In the genomic region with DNA sequence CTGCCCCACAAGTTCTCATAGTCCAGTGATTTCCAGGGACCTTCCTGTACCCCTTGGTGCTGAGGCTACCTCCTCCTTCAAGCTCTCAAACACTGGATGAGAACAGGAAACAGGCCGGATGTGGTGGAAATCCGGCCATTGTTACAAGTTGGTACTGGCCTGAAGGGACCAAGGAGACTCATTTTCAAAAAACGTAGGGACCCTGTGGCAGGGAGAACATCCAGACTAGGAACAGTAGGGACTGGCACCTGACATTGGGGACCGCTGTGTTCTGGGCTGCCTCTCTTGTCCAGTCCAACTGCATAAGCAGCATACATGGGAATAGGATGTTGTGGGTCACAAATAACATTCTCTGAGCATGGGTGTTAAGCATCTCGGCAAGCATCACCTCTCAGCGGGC, we compare ENCODE assay signal across 9 mouse cellular contexts. TPM values are rescaled to one million over a fixed set of nuclear protein-coding genes. Genes with fewer than 3 reads are reported as not detected.
DNase-seq lines count a peak whose midpoint lies in the region; ATAC-seq and TF ChIP-seq lines count a peak whose summit lies in the region.
"Had no signal": no experiment of that assay in that cellular context is flagged by ENCODE, and none has a peak within 500 bp of the region (broad histone marks: within the 10 kb centered on the region; RNA-seq: fewer than 3 reads in every experiment).

No protein-coding gene starts in this region.

- H3K4me1 ChIP-seq in forebrain, embryonic 11.5 days (replicated peaks; ENCODE audit: control insufficient read depth, insufficient read depth, low read length) = peaks cover 15% of the 10 kb centered on the region
- peaks cover 5 to 27% of the 10 kb centered on the region in 2 experiments; a peak in 3 of 4 replicates for H3K4me1 ChIP-seq in heart, embryonic 14.5 days (ENCODE audit: control insufficient read depth in 2 of 2, insufficient read depth in 2 of 2, low read length in 2 of 2)
- H3K4me1 ChIP-seq in kidney, postnatal 0 days (replicated peaks; ENCODE audit: insufficient read depth, low read length) = peaks cover 4% of the 10 kb centered on the region

- no peak overlapping the region for H3K27ac ChIP-seq in forebrain, embryonic 11.5 days (ENCODE audit: low read depth, low read length)
- peak overlapping the region; percentile 78 to 97 for H3K27ac ChIP-seq in heart, embryonic 14.5 days (replicated peaks in 1 of 2; ENCODE audit: control insufficient read depth in 1 of 2, insufficient read depth in 1 of 2, low read depth in 2 of 2, low read length in 2 of 2)
- H3K27ac ChIP-seq in kidney, postnatal 0 days = peak overlapping the region; percentile 81

- ATAC-seq in forebrain, embryonic 11.5 days (replicated peaks; ENCODE audit: low FRiP score) = no peak
- no peak for ATAC-seq in heart, embryonic 14.5 days (ENCODE audit: insufficient number of reproducible peaks, insufficient read depth, low FRiP score, low read depth)
- ATAC-seq in kidney, postnatal 0 days (replicated peaks; ENCODE audit: low FRiP score, low read depth) = no peak

- no peak for DNase-seq in forebrain, embryonic 11.5 days (ENCODE audit: low spot score)
- peak; percentile 58 for DNase-seq in kidney, postnatal 0 days (ENCODE audit: low spot score)
- peak; percentile 51 to 73 for DNase-seq in lung, postnatal 4 days
- DNase-seq in T-cell, adult 2 months (ENCODE audit: low spot score) = no peak
- DNase-seq in spleen, postnatal 4 days (ENCODE audit: low spot score in 2 of 2) = no peak
- DNase-seq in gastrocnemius, postnatal 10 days = no peak
- no peak for DNase-seq in ovary, postnatal 10 days (ENCODE audit: low spot score)

- peak overlapping the region; percentile 100; the same call in 1 of the 2 replicates for H3K4me2 ChIP-seq in forebrain, embryonic 11.5 days (ENCODE audit: low read depth, low read length, severe bottlenecking)
- peak overlapping the region; percentile 95 for H3K4me2 ChIP-seq in heart, embryonic 14.5 days (ENCODE audit: low read length)
- peak overlapping the region; percentile 99 for H3K4me2 ChIP-seq in kidney, postnatal 0 days (ENCODE audit: low read length)

- H3K9ac ChIP-seq in forebrain, embryonic 11.5 days (ENCODE audit: low read length) = peak overlapping the region; percentile 6
- peak overlapping the region; percentile 96 for H3K9ac ChIP-seq in heart, embryonic 14.5 days (ENCODE audit: low read length)
- H3K9ac ChIP-seq in kidney, postnatal 0 days (ENCODE audit: low read depth, low read length) = peak overlapping the region; percentile 40; the same call in 1 of the 2 replicates

- no peaks in the 10 kb centered on the region for H3K27me3 ChIP-seq in forebrain, embryonic 11.5 days (ENCODE audit: control insufficient read depth, insufficient read depth, low read length)
- H3K27me3 ChIP-seq in heart, embryonic 14.5 days (ENCODE audit: control insufficient read depth, insufficient read depth, low read length) = no peaks in the 10 kb centered on the region
- no peaks in the 10 kb centered on the region for H3K27me3 ChIP-seq in kidney, postnatal 0 days (ENCODE audit: insufficient read depth, low read length)

- no peaks in the 10 kb centered on the region for H3K9me3 ChIP-seq in forebrain, embryonic 11.5 days (ENCODE audit: control insufficient read depth, low read length)
- no peaks in the 10 kb centered on the region for H3K9me3 ChIP-seq in heart, embryonic 14.5 days (ENCODE audit: control insufficient read depth, low read length)
- H3K9me3 ChIP-seq in kidney, postnatal 0 days (replicated peaks; ENCODE audit: low read length) = no peaks in the 10 kb centered on the region

- TF ChIP-seq CTCF in kidney, postnatal 0 days (IDR thresholded peaks at IDR 0.05; ENCODE audit: low read depth) = no peak

- WGBS in forebrain, embryonic 11.5 days = 83% methylated on average over 6 of the region's 6 CpGs
- WGBS in heart, embryonic 14.5 days = 74% methylated on average over 6 of the region's 6 CpGs
- WGBS in kidney, postnatal 0 days = 67% methylated on average over 6 of the region's 6 CpGs

- peaks cover 26% of the 10 kb centered on the region for H3K36me3 ChIP-seq in forebrain, embryonic 11.5 days (ENCODE audit: control insufficient read depth, insufficient read depth, low read length)
- peaks cover 46% of the 10 kb centered on the region for H3K36me3 ChIP-seq in heart, embryonic 14.5 days (ENCODE audit: control insufficient read depth, insufficient read depth, low read length)
- H3K36me3 ChIP-seq in kidney, postnatal 0 days (ENCODE audit: insufficient read depth, low read length) = peaks cover 41% of the 10 kb centered on the region

- no peak overlapping the region for H3K4me3 ChIP-seq in forebrain, embryonic 11.5 days (ENCODE audit: low read depth, low read length)
- peak overlapping the region; percentile 14 to 89; a peak in 2 of 4 replicates for H3K4me3 ChIP-seq in heart, embryonic 14.5 days (ENCODE audit: control insufficient read depth in 1 of 2, insufficient read depth in 1 of 2, low read depth in 1 of 2, low read length in 2 of 2)
- H3K4me3 ChIP-seq in kidney, postnatal 0 days (replicated peaks; ENCODE audit: low read depth, low read length) = no peak overlapping the region

RNA-seq across cellular contexts. Expression of a gene that starts 3.5 kb away (rescaled TPM):
- polyA plus RNA-seq in forebrain, embryonic 11.5 days (2014; fragmentation: Nextera tagmentation; extraction: Ambion mirVana) = 43.4 and 44.8 TPM in 2 replicates
- 19.8 and 21.7 TPM in 2 replicates for polyA plus RNA-seq in heart, embryonic 14.5 days (2014; fragmentation: Nextera tagmentation; extraction: Ambion mirVana)
- 26.2 and 30.0 TPM in 2 replicates for polyA plus RNA-seq in kidney, postnatal 0 days (2015; fragmentation: Nextera tagmentation; extraction: Ambion mirVana)
- 10 to 100 TPM; 40.2 to 52.3 TPM for total RNA-seq in gastrocnemius, postnatal 10 days (2021)

RNA-seq across cellular contexts. Expression of a gene that starts 18.9 kb away (rescaled TPM):
- 117 and 118 TPM in 2 replicates for polyA plus RNA-seq in forebrain, embryonic 11.5 days (2014; fragmentation: Nextera tagmentation; extraction: Ambion mirVana)
- polyA plus RNA-seq in heart, embryonic 14.5 days (2014; fragmentation: Nextera tagmentation; extraction: Ambion mirVana) = 47.9 and 51.9 TPM in 2 replicates
- polyA plus RNA-seq in kidney, postnatal 0 days (2015; fragmentation: Nextera tagmentation; extraction: Ambion mirVana) = 67.1 and 68.7 TPM in 2 replicates
- total RNA-seq in gastrocnemius, postnatal 10 days (2021) = 10 to 100 TPM; 18.6 to 23.6 TPM

RNA-seq across cellular contexts. Expression of a gene that starts 19.3 kb away (rescaled TPM):
- 29.9 and 38.8 TPM in 2 replicates for polyA plus RNA-seq in forebrain, embryonic 11.5 days (2014; fragmentation: Nextera tagmentation; extraction: Ambion mirVana)
- polyA plus RNA-seq in heart, embryonic 14.5 days (2014; fragmentation: Nextera tagmentation; extraction: Ambion mirVana) = 10.7 and 11.5 TPM in 2 replicates
- polyA plus RNA-seq in kidney, postnatal 0 days (2015; fragmentation: Nextera tagmentation; extraction: Ambion mirVana) = 16.3 and 20.5 TPM in 2 replicates
- total RNA-seq in gastrocnemius, postnatal 10 days (2021) = 10 to 100 TPM; 11.9 to 18.1 TPM

RNA-seq across cellular contexts. Expression of a gene that starts 33.8 kb away (rescaled TPM):
- 9.3 and 11.2 TPM in 2 replicates for polyA plus RNA-seq in forebrain, embryonic 11.5 days (2014; fragmentation: Nextera tagmentation; extraction: Ambion mirVana)
- 0.14 TPM in 1 of 2 replicates, not detected in the other for polyA plus RNA-seq in heart, embryonic 14.5 days (2014; fragmentation: Nextera tagmentation; extraction: Ambion mirVana)
- 7.6 and 7.7 TPM in 2 replicates for polyA plus RNA-seq in kidney, postnatal 0 days (2015; fragmentation: Nextera tagmentation; extraction: Ambion mirVana)
- under 1 TPM; 0.14 to 0.68 TPM for total RNA-seq in gastrocnemius, postnatal 10 days (2021)
- total RNA-seq: heart, postnatal 14 days had no signal

RNA-seq across cellular contexts. Expression of a gene that starts 41.7 kb away (rescaled TPM):
- 21.3 and 24.4 TPM in 2 replicates for polyA plus RNA-seq in forebrain, embryonic 11.5 days (2014; fragmentation: Nextera tagmentation; extraction: Ambion mirVana)
- 21.6 and 22.7 TPM in 2 replicates for polyA plus RNA-seq in heart, embryonic 14.5 days (2014; fragmentation: Nextera tagmentation; extraction: Ambion mirVana)
- 48.6 and 51.9 TPM in 2 replicates for polyA plus RNA-seq in kidney, postnatal 0 days (2015; fragmentation: Nextera tagmentation; extraction: Ambion mirVana)
- total RNA-seq in gastrocnemius, postnatal 10 days (2021) = 10 to 100 TPM; 16.2 to 17.3 TPM

Comparison
In these comparisons a context has a peak if more than half of its experiments do, and no peak if none do; other contexts are left out.
1. DNase-seq: peak in kidney, postnatal 0 days (single experiment) and lung, postnatal 4 days (2 of 2); none in forebrain, embryonic 11.5 days (single experiment), T-cell, adult 2 months (single experiment), spleen, postnatal 4 days (0 of 2), gastrocnemius, postnatal 10 days (single experiment) and ovary, postnatal 10 days (single experiment).
2. H3K4me3 ChIP-seq: peak in heart, embryonic 14.5 days (2 of 2); none in forebrain, embryonic 11.5 days (single experiment) and kidney, postnatal 0 days (single experiment).
3. H3K9ac ChIP-seq: peak in every context shown above with its lines; median percentile 96 in heart, embryonic 14.5 days; 40 in kidney, postnatal 0 days; 6 in forebrain, embryonic 11.5 days.
4. Peak in every context shown above with its lines, with median percentiles within 50 percentile points of each other: H3K4me2 ChIP-seq.